Mouse (Mus musculus): ENCODE results near the gene Etnk1.

Gene Etnk1

GRCm38 (mm10) chr6:143265482-143265881 lies 98.5 kb downstream of the Etnk1 start:
- DNase-seq (ENCODE audit: extremely low read depth, insufficient read length, low spot score) = no peak

GRCm38 (mm10) chr6:143279222-143279621 lies 112.2 kb downstream of the Etnk1 start:
- DNase-seq (ENCODE audit: extremely low read depth, insufficient read length, low spot score) = no peak

Data from 3134 (cell line).